Comparison of ENCODE assay signal across 8 mouse cellular contexts in the genomic region with DNA sequence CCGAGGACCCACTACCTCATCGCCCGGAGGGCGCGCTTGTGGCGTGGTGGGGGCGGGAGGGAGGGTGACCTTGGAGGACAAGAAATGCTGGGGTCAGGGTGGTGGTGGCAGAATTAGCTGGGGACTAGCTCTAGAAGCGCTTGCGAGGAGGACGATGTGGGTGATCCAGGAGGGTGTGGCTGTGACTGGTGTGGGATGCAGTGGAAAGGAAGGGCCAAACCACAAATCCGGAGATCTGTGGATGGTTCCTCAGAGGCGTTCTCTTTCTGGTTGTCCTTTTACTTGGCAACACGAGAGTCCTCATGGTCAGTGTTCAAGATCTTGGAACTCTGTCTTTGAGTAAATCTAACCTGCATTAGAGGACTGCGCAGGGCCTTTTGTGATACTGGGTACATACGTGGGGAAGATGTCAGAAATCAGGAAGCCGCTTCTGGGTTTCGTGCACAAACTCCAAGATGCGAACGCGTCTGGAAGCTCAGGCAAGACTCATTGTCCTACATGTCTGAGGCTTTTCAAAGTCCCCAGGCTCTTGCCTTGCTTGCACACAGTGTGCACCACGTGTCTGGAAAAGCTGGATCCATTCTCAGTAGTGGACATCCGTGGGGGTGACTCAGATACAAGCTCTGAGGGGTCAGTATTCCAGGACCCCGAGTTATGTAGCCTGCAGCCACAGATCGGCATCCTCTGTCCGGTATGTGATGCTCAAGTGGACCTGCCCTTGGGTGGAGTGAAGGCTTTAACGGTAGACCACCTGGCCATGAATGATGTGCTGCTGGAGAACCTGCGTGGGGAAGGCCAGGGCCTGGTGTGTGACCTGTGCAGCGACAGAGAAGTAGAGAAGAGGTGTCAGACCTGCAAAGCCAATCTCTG. TPM values are rescaled to one million over a fixed set of nuclear protein-coding genes. Genes with fewer than 3 reads are reported as not detected.
DNase-seq lines count a peak whose midpoint lies in the region; ATAC-seq and TF ChIP-seq lines count a peak whose summit lies in the region.

No protein-coding gene starts in this region.

- no peaks in the 10 kb centered on the region for H3K9me3 ChIP-seq in forebrain, embryonic 16.5 days (ENCODE audit: control insufficient read depth, low read length)
- H3K9me3 ChIP-seq in liver, embryonic 13.5 days (replicated peaks) = no peaks in the 10 kb centered on the region
- H3K9me3 ChIP-seq in stomach, postnatal 0 days (ENCODE audit: control insufficient read depth, low read length) = no peaks in the 10 kb centered on the region

- intact Hi-C loops in left cerebral cortex, postnatal 10 days (cut with DNase I) = no loop called here

- H3K27me3 ChIP-seq in forebrain, embryonic 16.5 days (replicated peaks; ENCODE audit: control insufficient read depth, insufficient read depth, low read length) = no peaks in the 10 kb centered on the region
- H3K27me3 ChIP-seq in liver, embryonic 13.5 days = no peaks in the 10 kb centered on the region
- no peaks in the 10 kb centered on the region for H3K27me3 ChIP-seq in stomach, postnatal 0 days (ENCODE audit: control insufficient read depth, insufficient read depth, low read length)

- peak overlapping the region; percentile 74 for H3K4me3 ChIP-seq in layer of hippocampus, adult 2 months
- peak overlapping the region; percentile 73 for H3K4me3 ChIP-seq in forebrain, embryonic 16.5 days (replicated peaks; ENCODE audit: low read length)
- peak overlapping the region; percentile 71 for H3K4me3 ChIP-seq in liver, embryonic 13.5 days (replicated peaks)
- peak overlapping the region; percentile 53 for H3K4me3 ChIP-seq in stomach, postnatal 0 days (ENCODE audit: low read depth, low read length)

- peak overlapping the region; percentile 95 for H3K27ac ChIP-seq in layer of hippocampus, adult 2 months
- peak overlapping the region; percentile 82 for H3K27ac ChIP-seq in forebrain, embryonic 16.5 days (ENCODE audit: low read length)
- H3K27ac ChIP-seq in liver, embryonic 13.5 days = no peak overlapping the region
- peak overlapping the region; percentile 80 for H3K27ac ChIP-seq in stomach, postnatal 0 days (replicated peaks)

- H3K4me2 ChIP-seq in forebrain, embryonic 16.5 days (ENCODE audit: low read length) = peak overlapping the region; percentile 81
- H3K4me2 ChIP-seq in liver, embryonic 13.5 days = peak overlapping the region; percentile 81
- peak overlapping the region; percentile 58 for H3K4me2 ChIP-seq in stomach, postnatal 0 days (replicated peaks; ENCODE audit: low read depth)

- peaks cover 46% of the 10 kb centered on the region for H3K4me1 ChIP-seq in forebrain, embryonic 16.5 days (replicated peaks; ENCODE audit: control insufficient read depth, insufficient read depth, low read length)
- peaks cover 25% of the 10 kb centered on the region for H3K4me1 ChIP-seq in liver, embryonic 13.5 days (replicated peaks)
- peaks cover 8% of the 10 kb centered on the region for H3K4me1 ChIP-seq in stomach, postnatal 0 days (replicated peaks; ENCODE audit: control insufficient read depth, insufficient read depth)

- H3K36me3 ChIP-seq in forebrain, embryonic 16.5 days (ENCODE audit: control insufficient read depth, insufficient read depth) = no peaks in the 10 kb centered on the region
- H3K36me3 ChIP-seq in liver, embryonic 13.5 days = no peaks in the 10 kb centered on the region
- H3K36me3 ChIP-seq in stomach, postnatal 0 days (ENCODE audit: control insufficient read depth, insufficient read depth, low read length) = no peaks in the 10 kb centered on the region

- H3K9ac ChIP-seq in forebrain, embryonic 16.5 days (replicated peaks; ENCODE audit: low read depth, low read length) = peak overlapping the region; percentile 92
- H3K9ac ChIP-seq in liver, embryonic 13.5 days = peak overlapping the region; percentile 67
- H3K9ac ChIP-seq in stomach, postnatal 0 days (ENCODE audit: low read length) = peak overlapping the region; percentile 75

- peak; percentile 49 for ATAC-seq in forebrain, embryonic 16.5 days
- ATAC-seq in liver, embryonic 13.5 days (ENCODE audit: low read depth) = peak; percentile 39
- peak; percentile 48 for ATAC-seq in stomach, postnatal 0 days (ENCODE audit: low FRiP score, low TSS enrichment)

- TF ChIP-seq EP300 in stomach, postnatal 0 days (optimal IDR thresholded peaks at IDR 0.05) = no peak

- WGBS in forebrain, embryonic 16.5 days = 39% methylated on average over 26 of the region's 28 CpGs
- 30% methylated on average over 28 of the region's 28 CpGs for WGBS in liver, embryonic 13.5 days (ENCODE audit: insufficient replicate concordance)
- 27% methylated on average over 28 of the region's 28 CpGs for WGBS in stomach, postnatal 0 days

- DNase-seq in layer of hippocampus, adult 2 months (ENCODE audit: low spot score in 2 of 2) = no peak
- no peak for DNase-seq in layer of hippocampus, adult 18-20 months (ENCODE audit: low spot score in 2 of 2)
- DNase-seq in cerebellum, adult 11 months = peak; percentile 20
- no peak for DNase-seq in liver, embryonic 13.5 days
- DNase-seq in stomach, postnatal 0 days (ENCODE audit: low spot score) = no peak
- DNase-seq in embryo, embryonic 10.5 days (ENCODE audit: low spot score) = no peak
- DNase-seq in left cerebral cortex, postnatal 10 days (ENCODE audit: extremely low spot score in 1 of 2, low spot score in 2 of 2) = no peak

- TF ChIP-seq CTCF in layer of hippocampus, adult 2 months (conservative IDR thresholded peaks at IDR 0.05) = no peak
- TF ChIP-seq CTCF in stomach, postnatal 0 days (IDR thresholded peaks at IDR 0.05; ENCODE audit: low read depth) = no peak

RNA-seq across cellular contexts. Expression of a gene that starts 0.7 kb away (rescaled TPM):
- total RNA-seq in layer of hippocampus, adult 2 months (2021) = 1 to 10 TPM; 7.9 to 8.4 TPM
- total RNA-seq in layer of hippocampus, adult 18-20 months (2021) = 1 to 10 TPM; 8.2 to 9.0 TPM
- polyA plus RNA-seq in forebrain, embryonic 16.5 days (2015; fragmentation: Nextera tagmentation; extraction: Ambion mirVana) = 9.1 and 9.4 TPM in 2 replicates
- 0.88 and 1.0 TPM in 2 replicates for polyA plus RNA-seq in liver, embryonic 13.5 days (2015; fragmentation: Nextera tagmentation; extraction: Ambion mirVana)
- polyA plus RNA-seq in stomach, postnatal 0 days (2015; fragmentation: Nextera tagmentation; extraction: Ambion mirVana) = 2.6 and 2.8 TPM in 2 replicates
- 1 to 10 TPM; 7.4 to 8.7 TPM for total RNA-seq in left cerebral cortex, postnatal 10 days (2021)

RNA-seq across cellular contexts. Expression of a gene that starts 46.7 kb away (rescaled TPM):
- total RNA-seq in layer of hippocampus, adult 2 months (2021) = 1 to 10 TPM; 1.6 to 1.8 TPM
- 1 to 10 TPM; 1.1 TPM for total RNA-seq in layer of hippocampus, adult 18-20 months (2021)
- polyA plus RNA-seq in forebrain, embryonic 16.5 days (2015; fragmentation: Nextera tagmentation; extraction: Ambion mirVana) = 6.2 and 7.1 TPM in 2 replicates
- 8.4 and 9.6 TPM in 2 replicates for polyA plus RNA-seq in liver, embryonic 13.5 days (2015; fragmentation: Nextera tagmentation; extraction: Ambion mirVana)
- 3.6 and 4.1 TPM in 2 replicates for polyA plus RNA-seq in stomach, postnatal 0 days (2015; fragmentation: Nextera tagmentation; extraction: Ambion mirVana)
- total RNA-seq in left cerebral cortex, postnatal 10 days (2021) = 1 to 10 TPM; 1.6 to 2.3 TPM
